Mouse (Mus musculus) embryonic facial prominence, embryonic 15.5 days (tissue): Measurements from ENCODE around the gene 1700013G24Rik. TPM values are rescaled to one million over a fixed set of nuclear protein-coding genes. Genes with fewer than 3 reads are reported as not detected.

Experiments used
- ATAC-seq: fragments of 200-750 bp; cut with Nextera tagmentation; 2 replicates; pipeline ENCODE4 v1.8.0; 2017; ENCODE audit warnings: low read depth, moderate TSS enrichment; ENCODE audit not compliant: insufficient number of reproducible peaks, low FRiP score, low TSS enrichment
- H3K27ac ChIP-seq: fragments of 300-500 bp; sonication (generic); replicated peaks from 2 replicates; pipeline ENCODE4 v1.5.1; 2015; ENCODE audit warnings: mild to moderate bottlenecking, inconsistent platforms
- H3K27me3 ChIP-seq: fragments of 300-500 bp; sonication (generic); 2 replicates; pipeline ENCODE4 v1.6.1; 2015; ENCODE audit warnings: inconsistent platforms
- H3K36me3 ChIP-seq: fragments of 300-500 bp; sonication (generic); 2 replicates; pipeline ENCODE4 v1.6.1; 2015; ENCODE audit warnings: mild to moderate bottlenecking, inconsistent platforms
- H3K4me1 ChIP-seq: fragments of 300-500 bp; sonication (generic); 2 replicates; pipeline ENCODE4 v1.6.1; 2015; ENCODE audit warnings: inconsistent platforms
- H3K4me2 ChIP-seq: fragments of 300-500 bp; sonication (generic); replicated peaks from 2 replicates; pipeline ENCODE4 v1.6.1; 2015; ENCODE audit warnings: mild to moderate bottlenecking, inconsistent platforms
- H3K4me3 ChIP-seq: fragments of 300-500 bp; sonication (generic); replicated peaks from 2 replicates; pipeline ENCODE4 v1.5.1; 2015; ENCODE audit warnings: mild to moderate bottlenecking, inconsistent platforms
- H3K9ac ChIP-seq: fragments of 300-500 bp; sonication (generic); 2 replicates; pipeline ENCODE4 v1.6.1; 2015; ENCODE audit warnings: inconsistent platforms
- H3K9me3 ChIP-seq: fragments of 300-500 bp; sonication (generic); replicated peaks from 2 replicates; pipeline ENCODE4 v1.6.1; 2016; ENCODE audit warnings: inconsistent platforms
- WGBS: fragments of 180-500 bp; shearing (Covaris S2); methylation state at CpG from one replicate; pipeline ENCODE4 v1.1.7; 2015; 5-methylcytosine and 5-hydroxymethylcytosine counted together
- polyA plus RNA-seq: library from polyadenylated mRNA; unstranded; fragments of >200 nt; fragmentation: Nextera tagmentation; extraction: Ambion mirVana; gene quantifications from 2 replicates; pipeline ENCODE4 v1.2.1, GENCODE M21; 2015

1700013G24Rik gene
- polyA plus RNA-seq, 1 experiment from 2014 or later, result not detected

DNA sequence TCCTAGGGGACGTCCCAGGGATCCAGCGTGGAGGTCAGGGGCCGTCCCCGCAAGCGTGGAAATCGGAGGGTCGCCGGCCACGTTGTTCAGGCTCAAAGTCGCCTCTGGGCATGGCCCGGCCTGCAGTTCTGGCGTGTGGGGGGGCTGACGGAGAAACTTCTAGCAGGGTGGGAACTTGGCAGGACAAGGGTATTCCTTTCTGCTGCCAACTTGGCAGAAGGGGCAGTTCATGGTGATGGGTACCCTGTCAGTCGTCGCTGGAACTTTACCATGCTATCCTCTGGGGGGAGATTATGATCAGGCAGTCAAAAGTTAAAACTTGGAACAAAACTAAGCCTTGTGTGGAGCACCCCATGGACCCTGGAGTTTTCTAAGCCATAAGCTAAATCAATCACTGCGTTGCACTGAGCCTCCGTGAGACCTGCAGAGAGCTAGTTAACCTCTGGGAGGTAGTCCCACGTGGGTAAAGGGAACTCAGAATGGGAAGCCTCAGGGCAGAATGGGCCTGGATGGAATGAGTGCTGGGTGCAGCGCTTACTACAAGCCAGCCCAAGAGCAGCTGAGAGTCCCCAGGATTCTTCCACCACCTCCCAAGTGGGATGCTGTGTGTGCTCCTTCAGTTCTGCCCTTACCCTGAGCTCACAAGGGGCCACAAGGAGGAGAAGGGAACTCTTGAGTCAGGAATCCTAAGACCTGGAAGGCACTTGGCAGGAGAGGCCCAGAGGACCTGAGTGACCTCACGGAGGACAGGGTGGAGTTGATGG lies 16.2 kb downstream of the 1700013G24Rik start:
- Histone ChIP-seq H3K4me1 (peaks cover 71% of the 10 kb centered on the region), H3K4me3 (peak overlapping the region; percentile 87), H3K9me3 (no peaks in the 10 kb centered on the region), H3K36me3 (no peaks in the 10 kb centered on the region), H3K27ac (peak overlapping the region; percentile 90), H3K27me3 (no peaks in the 10 kb centered on the region), H3K9ac (peak overlapping the region; percentile 86), H3K4me2 (peak overlapping the region; percentile 65)
- 3% methylated on average over 20 of the region's 20 CpGs for WGBS
- no peak for ATAC-seq

GRCm38 (mm10) chr4:137469845-137470692 lies 17.0 kb downstream of the 1700013G24Rik start:
- peaks cover 73% of the 10 kb centered on the region for H3K4me1 ChIP-seq
- H3K27ac ChIP-seq, result peak overlapping the region; percentile 90
- H3K4me2 ChIP-seq, result peak overlapping the region; percentile 65
- no peaks in the 10 kb centered on the region for H3K27me3 ChIP-seq
- WGBS, result 30% methylated on average over 15 of the region's 15 CpGs
- no peak for ATAC-seq
- H3K36me3 ChIP-seq, result no peaks in the 10 kb centered on the region
- H3K4me3 ChIP-seq, result peak overlapping the region; percentile 87
- peak overlapping the region; percentile 86 for H3K9ac ChIP-seq
- no peaks in the 10 kb centered on the region for H3K9me3 ChIP-seq

GRCm38 (mm10) chr4:137470701-137471317 lies 17.7 kb downstream of the 1700013G24Rik start:
- H3K9ac ChIP-seq, result no peak overlapping the region
- no peak for ATAC-seq
- H3K4me3 ChIP-seq, result peak overlapping the region; percentile 87
- H3K4me1 ChIP-seq, result peaks cover 74% of the 10 kb centered on the region
- WGBS, result 41% methylated on average over 9 of the region's 9 CpGs
- peak overlapping the region; percentile 90 for H3K27ac ChIP-seq
- H3K27me3 ChIP-seq, result no peaks in the 10 kb centered on the region
- no peaks in the 10 kb centered on the region for H3K9me3 ChIP-seq
- no peaks in the 10 kb centered on the region for H3K36me3 ChIP-seq
- peak overlapping the region; percentile 65 for H3K4me2 ChIP-seq

DNA sequence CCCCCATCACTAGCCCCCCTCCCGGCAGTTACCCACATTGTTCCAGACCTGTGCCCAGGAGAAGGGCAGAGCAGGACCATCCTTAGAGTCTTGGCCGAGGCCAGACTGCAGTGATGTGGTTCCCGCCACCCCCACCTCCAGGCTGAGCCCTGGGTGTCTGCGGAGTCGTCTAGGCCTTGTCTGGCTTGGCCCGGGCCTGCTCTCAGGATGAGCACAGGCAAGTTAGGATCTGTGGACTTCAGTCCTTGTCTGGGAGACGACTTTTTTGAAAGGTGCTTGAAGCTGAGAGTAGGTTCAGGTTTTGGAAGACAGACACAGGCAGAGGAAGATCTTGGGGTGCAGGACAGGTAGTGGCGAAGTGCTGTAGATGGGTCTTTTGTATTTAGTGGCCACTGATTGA lies 18.2 kb downstream of the 1700013G24Rik start:
- WGBS, result 58% methylated on average over 8 of the region's 8 CpGs
- ATAC-seq, result no peak
- H3K36me3 ChIP-seq, result no peaks in the 10 kb centered on the region
- H3K4me2 ChIP-seq, result peak overlapping the region; percentile 65
- peak overlapping the region; percentile 90 for H3K27ac ChIP-seq
- no peaks in the 10 kb centered on the region for H3K27me3 ChIP-seq
- H3K4me3 ChIP-seq, result peak overlapping the region; percentile 87
- H3K9ac ChIP-seq, result no peak overlapping the region
- H3K9me3 ChIP-seq, result no peaks in the 10 kb centered on the region
- peaks cover 79% of the 10 kb centered on the region for H3K4me1 ChIP-seq

DNA sequence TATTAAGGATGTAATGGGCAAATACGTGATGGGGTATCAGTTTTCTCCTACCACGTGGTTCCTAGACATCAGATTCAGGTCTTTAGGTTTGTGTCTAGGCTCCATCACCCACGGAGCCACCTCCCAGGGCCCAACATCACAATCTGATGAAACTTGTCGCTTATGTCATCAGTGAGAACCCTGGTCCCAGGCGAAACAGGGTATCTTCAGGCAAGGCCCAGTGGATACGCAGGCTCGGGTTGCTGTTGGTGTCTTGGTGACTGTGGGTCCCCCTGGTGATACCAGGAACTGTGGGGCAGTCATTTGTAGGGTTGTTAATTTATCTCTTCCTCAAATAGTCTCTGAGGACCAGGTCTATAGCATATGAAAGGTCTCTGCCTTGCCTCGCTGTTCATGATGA lies 20.2 kb downstream of the 1700013G24Rik start:
- Histone ChIP-seq H3K9me3 (no peaks in the 10 kb centered on the region), H3K27ac (peak overlapping the region; percentile 58), H3K9ac (no peak overlapping the region), H3K36me3 (no peaks in the 10 kb centered on the region), H3K4me1 (peaks cover 83% of the 10 kb centered on the region), H3K27me3 (no peaks in the 10 kb centered on the region), H3K4me2 (0 out of 2 replicates have a peak overlapping the region, but pooled peaks have one; percentile 1), H3K4me3 (no peak overlapping the region)
- 76% methylated on average over 8 of the region's 8 CpGs for WGBS
- ATAC-seq, result no peak

DNA sequence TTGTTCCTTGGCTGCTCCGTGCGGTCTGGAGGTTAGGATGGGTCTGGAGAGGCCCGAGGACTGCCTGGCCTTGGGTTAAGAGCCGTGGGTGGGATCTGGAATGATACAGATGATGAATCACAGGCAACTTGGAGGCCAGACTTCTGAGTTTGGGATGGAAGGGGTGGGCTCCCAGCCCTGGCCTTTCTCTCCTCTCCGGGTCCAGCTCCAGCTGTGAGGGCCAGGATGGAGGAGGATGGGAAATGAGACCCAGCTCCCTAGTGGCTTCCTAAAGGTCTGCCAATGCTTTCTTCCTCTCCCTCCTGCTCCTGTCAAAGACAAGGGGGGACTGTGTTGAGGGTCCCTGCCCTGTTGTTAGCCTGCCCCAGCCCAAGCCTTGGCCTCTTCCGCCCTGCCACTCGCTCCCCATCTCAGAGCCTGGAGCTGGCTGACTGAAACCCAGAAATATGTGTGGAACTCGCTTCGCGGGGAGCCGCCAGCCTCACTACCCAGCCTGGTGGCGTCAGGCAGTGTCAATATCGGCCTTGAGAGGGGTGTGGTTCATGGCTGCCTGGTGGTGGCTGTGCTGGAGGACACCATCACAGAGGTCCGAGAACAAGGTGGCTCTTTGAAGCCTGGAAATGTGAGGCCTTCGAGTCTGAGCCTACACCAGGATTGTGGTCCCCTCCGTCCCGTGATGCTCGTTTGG lies 20.8 kb downstream of the 1700013G24Rik start:
- Histone ChIP-seq H3K36me3 (no peaks in the 10 kb centered on the region), H3K4me2 (0 out of 2 replicates have a peak overlapping the region, but pooled peaks have one; percentile 1), H3K9ac (no peak overlapping the region), H3K27ac (peak overlapping the region; percentile 58), H3K27me3 (no peaks in the 10 kb centered on the region), H3K9me3 (no peaks in the 10 kb centered on the region), H3K4me3 (no peak overlapping the region), H3K4me1 (peaks cover 88% of the 10 kb centered on the region)
- no peak for ATAC-seq
- 45% methylated on average over 18 of the region's 18 CpGs for WGBS

- no peak overlapping the region for H3K9ac ChIP-seq
- no peak overlapping the region for H3K4me3 ChIP-seq
- H3K9me3 ChIP-seq, result no peaks in the 10 kb centered on the region
- peaks cover 91% of the 10 kb centered on the region for H3K4me1 ChIP-seq
- H3K36me3 ChIP-seq, result no peaks in the 10 kb centered on the region
- H3K27ac ChIP-seq, result 0 out of 2 replicates have a peak overlapping the region, but pooled peaks have one; percentile 58
- no peak for ATAC-seq
- H3K27me3 ChIP-seq, result no peaks in the 10 kb centered on the region
- 90% methylated on average over 7 of the region's 7 CpGs for WGBS
- no peak overlapping the region for H3K4me2 ChIP-seq
These were observed 21.6 kb downstream of the 1700013G24Rik start for GRCm38 (mm10) chr4:137474694-137475093.

DNA sequence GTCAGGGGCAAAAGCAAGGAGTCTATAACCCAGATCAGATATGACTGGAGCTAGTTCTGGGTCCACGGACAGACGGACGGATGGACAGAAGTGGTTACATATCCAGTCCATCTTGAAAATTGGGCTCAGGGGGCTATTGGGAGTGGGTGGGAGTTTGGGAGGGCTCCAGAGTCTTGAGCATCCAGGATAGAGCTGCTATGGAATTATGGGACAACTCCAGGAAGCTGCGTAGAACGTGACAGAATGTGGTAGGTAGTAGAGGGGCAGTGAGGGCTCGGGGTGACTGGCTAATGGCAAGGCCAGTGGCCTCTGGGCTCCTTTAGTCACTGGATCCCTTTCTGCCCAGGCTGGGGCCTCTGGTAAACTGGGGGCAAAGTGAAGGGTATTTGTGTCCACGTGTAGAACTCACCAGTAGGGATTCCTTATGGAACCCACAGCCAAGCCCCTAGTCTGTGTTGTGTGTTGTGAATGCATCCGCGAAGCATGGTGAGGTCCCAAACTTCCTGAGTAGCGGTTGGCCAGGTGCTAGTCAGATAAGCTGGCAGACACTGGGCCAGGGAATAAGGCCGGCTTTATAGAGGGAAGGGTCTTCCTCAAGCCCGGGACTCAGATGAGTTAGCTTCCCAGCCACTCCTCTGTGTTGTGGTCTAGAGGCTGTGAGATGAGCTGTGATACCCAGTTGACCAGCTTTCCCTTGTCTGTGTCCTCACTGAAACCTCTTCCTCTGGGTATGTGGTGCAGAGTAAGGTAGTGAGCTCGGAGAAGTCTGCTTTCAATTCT lies 22.4 kb downstream of the 1700013G24Rik start:
- H3K4me2 ChIP-seq, result peak overlapping the region; percentile 43; the same call in 1 of the 2 replicates
- H3K36me3 ChIP-seq, result no peaks in the 10 kb centered on the region
- peak overlapping the region; percentile 74 for H3K27ac ChIP-seq
- H3K9me3 ChIP-seq, result no peaks in the 10 kb centered on the region
- H3K4me3 ChIP-seq, result no peak overlapping the region
- H3K27me3 ChIP-seq, result no peaks in the 10 kb centered on the region
- no peak for ATAC-seq
- H3K4me1 ChIP-seq, result peaks cover 91% of the 10 kb centered on the region
- H3K9ac ChIP-seq, result no peak overlapping the region
- 82% methylated on average over 13 of the region's 13 CpGs for WGBS

DNA sequence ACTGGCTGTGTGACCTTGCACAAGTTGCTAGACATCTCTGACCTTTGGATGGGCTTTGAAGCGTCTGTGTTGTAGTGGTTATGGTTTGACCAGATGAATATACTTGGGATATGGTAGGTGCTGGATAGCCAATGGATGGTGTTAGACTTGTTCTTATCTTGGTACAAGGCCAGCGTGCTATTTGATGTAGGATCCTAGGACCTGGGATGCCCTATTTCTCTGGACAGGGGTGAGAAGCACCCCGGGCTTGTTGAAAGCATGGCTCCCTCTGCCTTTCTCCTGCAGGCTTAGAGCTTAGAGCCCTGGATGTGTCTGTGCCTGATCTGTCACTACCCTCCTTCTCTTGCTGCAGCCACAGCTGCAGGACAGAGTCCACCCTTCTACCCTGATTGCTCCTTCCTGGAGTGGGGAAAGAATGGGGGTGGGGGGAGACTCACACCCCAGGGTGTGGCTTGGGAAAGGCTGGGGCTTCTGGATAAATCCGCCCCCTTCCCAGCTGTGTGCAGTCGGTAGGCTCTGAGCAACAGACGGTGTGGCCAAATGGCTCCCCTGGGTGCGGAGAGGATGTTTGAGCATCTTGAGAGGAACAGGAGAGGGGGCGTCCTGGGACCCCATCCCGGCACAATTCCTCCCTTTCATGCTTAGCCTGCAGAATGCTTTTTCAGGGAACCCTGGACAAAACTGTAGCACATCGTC lies 23.1 kb downstream of the 1700013G24Rik start:
- no peaks in the 10 kb centered on the region for H3K27me3 ChIP-seq
- H3K4me3 ChIP-seq, result peak overlapping the region; percentile 16
- peak overlapping the region; percentile 43 for H3K4me2 ChIP-seq
- H3K27ac ChIP-seq, result peak overlapping the region; percentile 74
- H3K9ac ChIP-seq, result no peak overlapping the region
- H3K4me1 ChIP-seq, result peaks cover 91% of the 10 kb centered on the region
- no peaks in the 10 kb centered on the region for H3K9me3 ChIP-seq
- peak; percentile 58 for ATAC-seq
- 25% methylated on average over 10 of the region's 10 CpGs for WGBS
- H3K36me3 ChIP-seq, result no peaks in the 10 kb centered on the region
